In genomic region chr5:107793258-107793657, GRCm38 (mm10) we compare ENCODE assay signal across 12 mouse cellular contexts. TPM values are rescaled to one million over a fixed set of nuclear protein-coding genes. Genes with fewer than 3 reads are reported as not detected.
A peak's percentile ranks its signal among the peaks of the same experiment; 100 is the strongest.
DNase-seq lines count a peak whose midpoint lies in the region; ATAC-seq and TF ChIP-seq lines count a peak whose summit lies in the region.
"Had no signal": no experiment of that assay in that cellular context is flagged by ENCODE, and none has a peak within 500 bp of the region (broad histone marks: within the 10 kb centered on the region; RNA-seq: fewer than 3 reads in every experiment).

No protein-coding gene starts in this region.

- peak overlapping the region; percentile 65 for H3K27ac ChIP-seq in heart, embryonic 11.5 days (ENCODE audit: low read depth, low read length)
- no peak overlapping the region for H3K27ac ChIP-seq in lung, embryonic 15.5 days
- H3K27ac ChIP-seq in forebrain, embryonic 16.5 days (ENCODE audit: low read length): no peak overlapping the region
- H3K27ac ChIP-seq in left cerebral cortex, adult 2 months: no peak overlapping the region
- H3K27ac ChIP-seq: neural tube, embryonic 12.5 days had no signal

- intact Hi-C loops in left cerebral cortex, adult 2 months (cut with DNase I): no loop called here

- no peak overlapping the region for H3K9ac ChIP-seq in heart, embryonic 11.5 days (ENCODE audit: low read depth, low read length)
- H3K9ac ChIP-seq in lung, embryonic 15.5 days: no peak overlapping the region
- no peak overlapping the region for H3K9ac ChIP-seq in forebrain, embryonic 16.5 days (replicated peaks; ENCODE audit: low read depth, low read length)
- H3K9ac ChIP-seq: forebrain, postnatal 0 days; neural tube, embryonic 12.5 days had no signal

- no peak overlapping the region for H3K4me3 ChIP-seq in heart, embryonic 11.5 days (ENCODE audit: low read depth, low read length)
- H3K4me3 ChIP-seq in lung, embryonic 15.5 days: no peak overlapping the region
- H3K4me3 ChIP-seq in forebrain, embryonic 16.5 days (replicated peaks; ENCODE audit: low read length): no peak overlapping the region
- H3K4me3 ChIP-seq in left cerebral cortex, adult 2 months: no peak overlapping the region
- H3K4me3 ChIP-seq: neural tube, embryonic 12.5 days had no signal

- WGBS in heart, embryonic 11.5 days (ENCODE audit: insufficient replicate concordance): 12% methylated on average over 3 of the region's 3 CpGs
- WGBS in lung, embryonic 15.5 days: 12% methylated on average over 3 of the region's 3 CpGs
- 16% methylated on average over 3 of the region's 3 CpGs for WGBS in forebrain, embryonic 16.5 days

- peaks cover 6% of the 10 kb centered on the region; the same call in 1 of the 2 replicates for H3K4me1 ChIP-seq in heart, embryonic 11.5 days (ENCODE audit: control insufficient read depth, insufficient read depth, low read length)
- 0 out of 2 replicates have a peak, but pooled peaks cover 6% of the 10 kb centered on the region for H3K4me1 ChIP-seq in lung, embryonic 15.5 days
- no peaks in the 10 kb centered on the region for H3K4me1 ChIP-seq in forebrain, embryonic 16.5 days (replicated peaks; ENCODE audit: control insufficient read depth, insufficient read depth, low read length)
- H3K4me1 ChIP-seq: neural tube, embryonic 12.5 days had no signal

- DNase-seq in adrenal gland, adult 8-10 months: peak; percentile 5
- DNase-seq in adrenal gland, adult 18-20 months (ENCODE audit: low spot score in 2 of 2): no peak
- DNase-seq in 3T3-L1 (ENCODE audit: low read depth, low spot score): peak; percentile 96
- DNase-seq in left cerebral cortex, adult 2 months (ENCODE audit: extremely low spot score in 1 of 2, low spot score in 2 of 2): no peak
- no peak for DNase-seq in left cerebral cortex, adult 9 months (ENCODE audit: low spot score in 2 of 2)
- DNase-seq: cerebellum, adult 9-10 months; forebrain, postnatal 0 days had no signal

- 0 out of 2 replicates have a peak, but pooled peaks have one; percentile 61 for ATAC-seq in heart, embryonic 11.5 days (replicated peaks; ENCODE audit: insufficient number of reproducible peaks, low FRiP score, low TSS enrichment)
- ATAC-seq in lung, embryonic 15.5 days (ENCODE audit: borderline replicate concordance, extremely low read depth, low FRiP score, low TSS enrichment): peak; percentile 69; the same call in 1 of the 2 replicates
- no peak for ATAC-seq in forebrain, embryonic 16.5 days
- ATAC-seq: forebrain, postnatal 0 days had no signal

- H3K9me3 ChIP-seq in heart, embryonic 11.5 days (replicated peaks; ENCODE audit: control insufficient read depth, low read length): no peaks in the 10 kb centered on the region
- H3K9me3 ChIP-seq in lung, embryonic 15.5 days: no peaks in the 10 kb centered on the region
- H3K9me3 ChIP-seq in forebrain, embryonic 16.5 days (ENCODE audit: control insufficient read depth, low read length): no peaks in the 10 kb centered on the region
- H3K9me3 ChIP-seq: neural tube, embryonic 12.5 days had no signal

- H3K36me3 ChIP-seq in heart, embryonic 11.5 days (ENCODE audit: control insufficient read depth, insufficient read depth, low read length): peaks cover 3% of the 10 kb centered on the region; the same call in 1 of the 2 replicates
- peaks cover 18% of the 10 kb centered on the region for H3K36me3 ChIP-seq in lung, embryonic 15.5 days
- H3K36me3 ChIP-seq in forebrain, embryonic 16.5 days (ENCODE audit: control insufficient read depth, insufficient read depth): peaks cover 4% of the 10 kb centered on the region; the same call in 1 of the 2 replicates

- TF ChIP-seq CTCF in left cerebral cortex, adult 2 months (IDR thresholded peaks at IDR 0.05): no peak

- no peaks in the 10 kb centered on the region for H3K27me3 ChIP-seq in heart, embryonic 11.5 days (ENCODE audit: control insufficient read depth, insufficient read depth, low read length)
- H3K27me3 ChIP-seq in lung, embryonic 15.5 days: no peaks in the 10 kb centered on the region
- no peaks in the 10 kb centered on the region for H3K27me3 ChIP-seq in forebrain, embryonic 16.5 days (replicated peaks; ENCODE audit: control insufficient read depth, insufficient read depth, low read length)
- H3K27me3 ChIP-seq: neural tube, embryonic 12.5 days had no signal

- H3K4me2 ChIP-seq in heart, embryonic 11.5 days: no peak overlapping the region
- no peak overlapping the region for H3K4me2 ChIP-seq in lung, embryonic 15.5 days
- no peak overlapping the region for H3K4me2 ChIP-seq in forebrain, embryonic 16.5 days (ENCODE audit: low read length)
- H3K4me2 ChIP-seq: neural tube, embryonic 12.5 days had no signal

RNA-seq across cellular contexts. Expression of gene Ube2d2b, which starts 36.6 kb away (rescaled TPM):
- not detected for total RNA-seq in adrenal gland, adult 8-10 months (2022)
- total RNA-seq in adrenal gland, adult 18-20 months (2021): not detected
- 0.57 TPM in 1 of 2 replicates, not detected in the other for polyA plus RNA-seq in heart, embryonic 11.5 days (2014; fragmentation: Nextera tagmentation; extraction: Ambion mirVana)
- polyA plus RNA-seq in lung, embryonic 15.5 days (2015; fragmentation: Nextera tagmentation; extraction: Ambion mirVana): 0.17 and 0.28 TPM in 2 replicates
- 0.13 TPM in 1 of 2 replicates, not detected in the other for polyA plus RNA-seq in forebrain, embryonic 16.5 days (2015; fragmentation: Nextera tagmentation; extraction: Ambion mirVana)
- not detected for total RNA-seq in left cerebral cortex, adult 2 months (2021)
- total RNA-seq: forebrain, postnatal 0 days had no signal
- polyA plus RNA-seq: forebrain, postnatal 0 days; large intestine, adult 2 months had no signal

Comparison
In these comparisons a context has a peak if more than half of its experiments do, and no peak if none do; other contexts are left out.
1. DNase-seq: peak in adrenal gland, adult 8-10 months (single experiment) and 3T3-L1 (single experiment); none in adrenal gland, adult 18-20 months (0 of 2), left cerebral cortex, adult 2 months (0 of 2) and left cerebral cortex, adult 9 months (0 of 2).